Mouse (Mus musculus) left cerebral cortex, adult 2 months (tissue): ENCODE data around the gene Iars2. TPM values are rescaled to one million over a fixed set of nuclear protein-coding genes. Genes with fewer than 3 reads are reported as not detected.
"Not testable (repeated sequence)": the region's sequence is repeated elsewhere in the genome, so short reads cannot be mapped to it uniquely, and the experiment has no call there.

Experiments used
- DNase-seq, 2 experiments: peaks; one replicate each; pipeline ENCODE4 v3.0.0; 2021 to 2022; ENCODE audit warnings: low spot score in 2 of 2, mixed read lengths in 1 of 2; ENCODE audit errors: extremely low spot score in 1 of 2
- H3K27ac ChIP-seq: fragments of 200-600 bp; 2 replicates; pipeline ENCODE4 v1.8.1; 2022
- H3K4me3 ChIP-seq: fragments of 200-600 bp; 2 replicates; pipeline ENCODE4 v1.8.1; 2022
- CTCF ChIP-seq: fragments of 200-600 bp; IDR thresholded peaks from 2 replicates; pipeline ENCODE4 v1.8.1; 2022; ENCODE audit warnings: antibody characterized with exemption, mild to moderate bottlenecking, moderate library complexity
- intact Hi-C: fragments of 180-260 bp; cut with DNase I; formaldehyde crosslinking; loops from one replicate; pipeline ENCODE4 v1.15.1; 2025
- total RNA-seq, 2 experiments: library from RNA; stranded (reverse); gene quantifications; 2 replicates each; pipeline ENCODE4 v1.2.3; 2021

The Iars2 gene
- total RNA-seq, 2 experiments from 2014 or later, result 31.1 to 32.1 TPM

- intact Hi-C loops, result no loop called here
- DNase-seq, result no peak
- TF ChIP-seq CTCF, result no peak
- H3K27ac ChIP-seq, result no peak overlapping the region
- H3K4me3 ChIP-seq, result no peak overlapping the region
Measured at GRCm38 (mm10) chr1:185329851-185330250, 655 bp upstream of the Iars2 start.

- H3K27ac ChIP-seq, H3K4me3 ChIP-seq, intact Hi-C loops, DNase-seq: not testable (repeated sequence)
Measured at GRCm38 (mm10) chr1:185327754-185328345, 1.3 kb downstream of the Iars2 start.

GRCm38 (mm10) chr1:185315846-185316568 lies 13.2 kb downstream of the Iars2 start:
- TF ChIP-seq CTCF, result no peak
- intact Hi-C loops, result no loop called here
- no peak overlapping the region for H3K27ac ChIP-seq
- no peak for DNase-seq
- no peak overlapping the region for H3K4me3 ChIP-seq

GRCm38 (mm10) chr1:185314546-185314945 lies 14.7 kb downstream of the Iars2 start:
- TF ChIP-seq CTCF, result no peak
- intact Hi-C loops, result no loop called here
- DNase-seq, result no peak
- Histone ChIP-seq H3K4me3 (no peak overlapping the region), H3K27ac (no peak overlapping the region)

- intact Hi-C loops, result no loop called here
- H3K4me3 ChIP-seq, result no peak overlapping the region
- DNase-seq, result no peak
- H3K27ac ChIP-seq, result no peak overlapping the region
- no peak for TF ChIP-seq CTCF
Measured at GRCm38 (mm10) chr1:185311949-185312348, 17.2 kb downstream of the Iars2 start.

GRCm38 (mm10) chr1:185308908-185309307 lies 20.3 kb downstream of the Iars2 start:
- no peak for TF ChIP-seq CTCF
- Histone ChIP-seq H3K4me3 (no peak overlapping the region), H3K27ac (no peak overlapping the region)
- intact Hi-C loops, result no loop called here
- no peak for DNase-seq

GRCm38 (mm10) chr1:185308334-185308733 lies 20.9 kb downstream of the Iars2 start:
- no peak for DNase-seq
- Histone ChIP-seq H3K4me3 (no peak overlapping the region), H3K27ac (no peak overlapping the region)
- intact Hi-C loops, result no loop called here
- no peak for TF ChIP-seq CTCF

- Histone ChIP-seq H3K27ac (no peak overlapping the region), H3K4me3 (no peak overlapping the region)
- intact Hi-C loops, result no loop called here
- DNase-seq, result no peak
- no peak for TF ChIP-seq CTCF
Measured at GRCm38 (mm10) chr1:185307645-185308044, 21.6 kb downstream of the Iars2 start.

GRCm38 (mm10) chr1:185306836-185307235 lies 22.4 kb downstream of the Iars2 start:
- Histone ChIP-seq H3K27ac (no peak overlapping the region), H3K4me3 (no peak overlapping the region)
- no peak for TF ChIP-seq CTCF
- intact Hi-C loops, result no loop called here
- DNase-seq, result no peak

- H3K4me3 ChIP-seq, result no peak overlapping the region
- no peak for DNase-seq
- intact Hi-C loops, result no loop called here
- no peak for TF ChIP-seq CTCF
- no peak overlapping the region for H3K27ac ChIP-seq
Measured at GRCm38 (mm10) chr1:185302816-185303215, 26.4 kb downstream of the Iars2 start.

- intact Hi-C loops, result no loop called here
- H3K27ac ChIP-seq, result no peak overlapping the region
- TF ChIP-seq CTCF, result no peak
- no peak for DNase-seq
- H3K4me3 ChIP-seq, result no peak overlapping the region
Measured at GRCm38 (mm10) chr1:185298496-185298895, 30.7 kb downstream of the Iars2 start.

GRCm38 (mm10) chr1:185296850-185297249 lies 32.3 kb downstream of the Iars2 start:
- DNase-seq, result no peak
- intact Hi-C loops, result no loop called here
- TF ChIP-seq CTCF, result no peak
- Histone ChIP-seq H3K4me3 (no peak overlapping the region), H3K27ac (no peak overlapping the region)
